Mouse (Mus musculus) R1 (cell line): ENCODE measurements at regions not wholly inside any gene's neighbourhood (a gene's known extent, or its start where the extent isn't known, plus 50 kb on each side); places are given as distances from the start of the nearest gene placed in this dataset.

ENCODE experiments used
- DNase-seq: peaks from one replicate; pipeline ENCODE4 v3.0.0-alpha.2; 2018; ENCODE audit warnings: low read depth, low spot score

GRCm38 (mm10) chr11:92405818-92406217 lies 692.0 kb upstream of the Car10 start:
- peak; percentile 16 for DNase-seq

- peak; percentile 26 for DNase-seq
These were observed 646.5 kb upstream of the Car10 start for GRCm38 (mm10) chr11:92451372-92451771.

- no peak for DNase-seq
These were observed 602.5 kb upstream of the Car10 start for GRCm38 (mm10) chr11:92495291-92495690.
